Mouse (Mus musculus) MEL (cell line): ENCODE results near the gene Prdm11. TPM values are rescaled to one million over a fixed set of nuclear protein-coding genes. Genes with fewer than 3 reads are reported as not detected.

Experiments
- DNase-seq: peaks from one replicate; pipeline ENCODE4 v3.0.0; 2011; ENCODE audit warnings: low read depth, low spot score
- H3K27ac ChIP-seq: 2 replicates; pipeline ENCODE4 v1.5.1; 2012; ENCODE audit warnings: low read depth, mild to moderate bottlenecking, control low read depth, low read length, moderate library complexity; ENCODE audit not compliant: control insufficient read depth
- H3K27me3 ChIP-seq, 2 experiments: fragments of 150-350 bp in 1 of 2; sonication (generic) in 1 of 2; 2 replicates each; pipeline ENCODE4 v1.6.1; 2012; ENCODE audit warnings: low read length in 2 of 2, mild to moderate bottlenecking in 2 of 2, improper control_type of control experiment in 1 of 2, moderate library complexity in 1 of 2; ENCODE audit not compliant: insufficient read depth in 2 of 2, control insufficient read depth in 1 of 2
- H3K36me3 ChIP-seq, 2 experiments: 2 replicates each; pipeline ENCODE4 v1.6.1; 2012 to 2014; ENCODE audit warnings: low read length in 2 of 2, improper control_type of control experiment in 1 of 2, inconsistent platforms in 1 of 2, mild to moderate bottlenecking in 1 of 2; ENCODE audit not compliant: insufficient read depth in 2 of 2, control insufficient read depth in 1 of 2
- H3K4me1 ChIP-seq, 2 experiments: fragments of 150-350 bp in 1 of 2; sonication (generic) in 1 of 2; 2 replicates each; pipeline ENCODE4 v1.6.1; 2012; ENCODE audit warnings: low read length in 2 of 2, improper control_type of control experiment in 1 of 2, mild to moderate bottlenecking in 1 of 2; ENCODE audit not compliant: insufficient read depth in 2 of 2, control insufficient read depth in 1 of 2
- H3K4me3 ChIP-seq, 2 experiments: fragments of 150-350 bp in 1 of 2; sonication (generic) in 1 of 2; 2 replicates each; pipeline ENCODE4 v1.5.1; 2012; ENCODE audit warnings: low read depth in 2 of 2, low read length in 2 of 2, mild to moderate bottlenecking in 2 of 2, moderate library complexity in 2 of 2, control low read depth in 1 of 2, improper control_type of control experiment in 1 of 2; ENCODE audit not compliant: control insufficient read depth in 1 of 2, insufficient read depth in 1 of 2
- H3K79me2 ChIP-seq: 2 replicates; pipeline ENCODE4 v1.6.1; 2012; ENCODE audit warnings: mild to moderate bottlenecking, low read length, moderate library complexity; ENCODE audit not compliant: control insufficient read depth, poor library complexity, insufficient read depth
- H3K9ac ChIP-seq: 2 replicates; pipeline ENCODE4 v1.6.1; 2012; ENCODE audit warnings: low read depth, mild to moderate bottlenecking, control low read depth, low read length, moderate library complexity; ENCODE audit not compliant: control insufficient read depth, poor library complexity, severe bottlenecking
- H3K9me3 ChIP-seq: fragments of 150-350 bp; sonication (generic); replicated peaks from 2 replicates; pipeline ENCODE4 v1.6.1; 2012; ENCODE audit warnings: mild to moderate bottlenecking, low read length, improper control_type of control experiment, moderate library complexity; ENCODE audit not compliant: insufficient read depth
- BHLHE40 ChIP-seq: IDR thresholded peaks from 2 replicates; pipeline ENCODE4 v1.6.1; 2012; ENCODE audit warnings: low read depth, mild to moderate bottlenecking, inconsistent platforms, low read length, improper control_type of control experiment, borderline replicate concordance
- ELF1 ChIP-seq: IDR thresholded peaks from 2 replicates; pipeline ENCODE4 v1.6.1; 2014; ENCODE audit warnings: low read depth, mild to moderate bottlenecking, inconsistent platforms, low read length, improper control_type of control experiment, moderate library complexity
- EP300 ChIP-seq, 2 experiments: IDR thresholded peaks; 2 replicates each; pipeline ENCODE4 v1.6.1; 2011; ENCODE audit warnings: improper control_type of control experiment in 2 of 2, low read length in 2 of 2, low read depth in 1 of 2, mild to moderate bottlenecking in 1 of 2
- ETS1 ChIP-seq: IDR thresholded peaks from 2 replicates; pipeline ENCODE4 v1.6.1; 2012; ENCODE audit warnings: low read depth, mild to moderate bottlenecking, inconsistent platforms, low read length, improper control_type of control experiment, moderate library complexity
- GATA1 ChIP-seq: IDR thresholded peaks from 2 replicates; pipeline ENCODE4 v1.6.1; 2011; ENCODE audit warnings: low read depth, low read length, improper control_type of control experiment
- KAT2A ChIP-seq: conservative IDR thresholded peaks from 2 replicates; pipeline ENCODE4 v1.6.1; 2012; ENCODE audit warnings: low read depth, low read length, improper control_type of control experiment, inconsistent platforms
- MAFK ChIP-seq: IDR thresholded peaks from 2 replicates; pipeline ENCODE4 v1.6.1; 2011; ENCODE audit warnings: low read depth, mild to moderate bottlenecking, low read length, improper control_type of control experiment, borderline replicate concordance
- POLR2AphosphoS2 ChIP-seq: IDR thresholded peaks from 2 replicates; pipeline ENCODE4 v1.6.1; 2011; ENCODE audit warnings: low read length, improper control_type of control experiment
- POLR2AphosphoS5 ChIP-seq: IDR thresholded peaks from 2 replicates; pipeline ENCODE4 v1.6.1; 2012; ENCODE audit warnings: low read depth, borderline replicate concordance, mild to moderate bottlenecking, inconsistent platforms, low read length, moderate library complexity, mixed read lengths
- RCOR1 ChIP-seq: IDR thresholded peaks from 2 replicates; pipeline ENCODE4 v1.6.1; 2012; ENCODE audit warnings: low read depth, mild to moderate bottlenecking, inconsistent platforms, low read length, improper control_type of control experiment
- SIN3A ChIP-seq: IDR thresholded peaks from 2 replicates; pipeline ENCODE4 v1.6.1; 2012; ENCODE audit warnings: low read length, improper control_type of control experiment, inconsistent platforms
- SMC3 ChIP-seq: IDR thresholded peaks from 2 replicates; pipeline ENCODE4 v1.6.1; 2011; ENCODE audit warnings: low read depth, low read length, improper control_type of control experiment
- TAL1 ChIP-seq: IDR thresholded peaks from 2 replicates; pipeline ENCODE4 v1.6.1; 2012; ENCODE audit warnings: mild to moderate bottlenecking, inconsistent platforms, low read length, moderate library complexity, mixed read lengths
- TBP ChIP-seq: IDR thresholded peaks from 2 replicates; pipeline ENCODE4 v1.8.0; 2011; ENCODE audit warnings: low read depth, low read length, improper control_type of control experiment
- UBTF ChIP-seq: IDR thresholded peaks from 2 replicates; pipeline ENCODE4 v1.6.1; 2012; ENCODE audit warnings: low read depth, mild to moderate bottlenecking, inconsistent platforms, low read length, improper control_type of control experiment, moderate library complexity, borderline replicate concordance; ENCODE audit not compliant: insufficient read depth
- USF1 ChIP-seq: IDR thresholded peaks from 2 replicates; pipeline ENCODE4 v1.6.1; 2014; ENCODE audit warnings: low read depth, mild to moderate bottlenecking, inconsistent platforms, low read length, improper control_type of control experiment, moderate library complexity
- ZC3H11A ChIP-seq: IDR thresholded peaks from 2 replicates; pipeline ENCODE4 v1.6.1; 2012; ENCODE audit warnings: low read depth, mild to moderate bottlenecking, inconsistent platforms, low read length, improper control_type of control experiment
- ZMIZ1 ChIP-seq: IDR thresholded peaks from 2 replicates; pipeline ENCODE4 v1.6.1; 2012; ENCODE audit warnings: low read depth, mild to moderate bottlenecking, inconsistent platforms, low read length, improper control_type of control experiment, moderate library complexity
- ZNF384 ChIP-seq: IDR thresholded peaks from 2 replicates; pipeline ENCODE4 v1.6.1; 2012; ENCODE audit warnings: low read depth, mild to moderate bottlenecking, inconsistent platforms, low read length, improper control_type of control experiment
- polyA plus RNA-seq, 2 experiments: library from polyadenylated mRNA; stranded (reverse) in 1 of 2; unstranded in 1 of 2; fragments of >175 nt in 1 of 2; fragments of >200 nt in 1 of 2; gene quantifications; 2 replicates each; pipeline versions ENCODE4 v1.2.1 to v1.2.4; 2012; ENCODE audit warnings: low replicate concordance in 2 of 2, low read depth in 1 of 2; ENCODE audit not compliant: insufficient read length in 2 of 2, insufficient read depth in 1 of 2, missing spikeins in 1 of 2
- total RNA-seq: library from RNA; depleted of rRNA; stranded (reverse); fragments of 300-350 nt; gene quantifications from 2 replicates; pipeline ENCODE4 v1.2.3, GENCODE M21; 2012

Gene Prdm11
- total and polyA plus RNA-seq, 3 experiments: 5.5 to 9.2 TPM; not detected in 1

DNA sequence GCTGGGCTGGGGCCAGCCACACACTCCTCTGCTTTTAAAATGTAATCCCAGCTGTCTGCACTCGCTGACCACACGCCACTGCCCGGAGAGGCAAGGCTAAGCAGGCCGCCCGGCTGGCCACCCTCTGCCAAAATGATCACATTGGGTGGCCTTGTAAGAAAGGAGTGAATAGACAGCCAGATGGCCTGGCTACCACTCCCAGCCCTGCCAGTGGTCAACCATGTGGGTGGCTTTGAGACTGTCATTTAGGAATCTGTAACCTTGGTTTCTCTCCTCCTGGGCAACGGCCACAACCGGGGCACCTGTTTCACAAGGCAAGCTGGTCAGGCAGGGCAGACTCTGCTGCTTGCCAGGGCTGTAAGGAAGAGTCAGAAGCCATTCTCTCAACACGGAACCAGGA lies 13.9 kb downstream of the Prdm11 start:
- no peak for TF ChIP-seq TBP
- TF ChIP-seq ZNF384: no peak
- TF ChIP-seq POLR2AphosphoS5: no peak
- no peak for TF ChIP-seq ETS1
- no peak for TF ChIP-seq EP300 (IDR thresholded peaks at IDR 0.05; ENCODE audit: low read depth in 1 of 2, low read length in 2 of 2)
- TF ChIP-seq ZMIZ1: no peak
- no peak for TF ChIP-seq GATA1
- no peak for TF ChIP-seq SIN3A
- TF ChIP-seq USF1: no peak
- TF ChIP-seq MAFK: no peak
- TF ChIP-seq UBTF: no peak
- TF ChIP-seq ELF1: no peak
- no peak for TF ChIP-seq POLR2AphosphoS2
- TF ChIP-seq KAT2A: no peak
- no peak for TF ChIP-seq SMC3
- TF ChIP-seq BHLHE40: no peak
- TF ChIP-seq ZC3H11A: no peak
- TF ChIP-seq TAL1: no peak
- no peaks in the 10 kb centered on the region for H3K79me2 ChIP-seq
- H3K27ac ChIP-seq: no peak overlapping the region
- H3K36me3 ChIP-seq: no peaks in the 10 kb centered on the region
- no peaks in the 10 kb centered on the region for H3K9me3 ChIP-seq
- no peak overlapping the region for H3K9ac ChIP-seq
- H3K27me3 ChIP-seq: no peaks in the 10 kb centered on the region
- DNase-seq: no peak
- H3K4me1 ChIP-seq: no peaks in the 10 kb centered on the region
- no peak overlapping the region for H3K4me3 ChIP-seq

DNA sequence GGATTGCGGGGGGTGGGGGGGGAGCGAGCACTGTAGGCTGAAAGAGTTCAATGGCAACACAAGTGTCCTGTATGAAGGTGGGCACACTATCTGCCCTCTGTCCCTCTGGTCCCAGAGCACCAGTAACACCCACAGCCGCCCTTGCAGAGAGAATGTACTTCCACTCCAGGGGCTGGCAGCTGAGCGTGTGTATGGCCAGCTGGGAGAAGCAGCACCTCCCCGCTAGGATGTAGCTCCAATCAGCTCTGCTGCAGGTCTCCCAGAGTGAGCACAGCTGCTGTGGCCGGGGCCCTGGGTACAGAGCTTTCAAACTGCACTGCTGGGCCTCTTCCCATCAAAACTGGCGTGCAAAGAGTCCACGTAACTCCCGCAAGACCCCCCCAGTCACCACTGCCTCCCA lies 14.9 kb downstream of the Prdm11 start:
- no peak for TF ChIP-seq RCOR1
- Histone ChIP-seq H3K4me1 (no peaks in the 10 kb centered on the region), H3K9me3 (no peaks in the 10 kb centered on the region), H3K4me3 (no peak overlapping the region), H3K79me2 (no peaks in the 10 kb centered on the region), H3K27me3 (no peaks in the 10 kb centered on the region), H3K36me3 (no peaks in the 10 kb centered on the region), H3K27ac (no peak overlapping the region), H3K9ac (no peak overlapping the region)
- DNase-seq: no peak
